Mouse (Mus musculus) megakaryocyte, embryonic 14.5 days (primary cell): Measurements from ENCODE around the gene Mpdz.

Experiments used
- FLI1 ChIP-seq: IDR thresholded peaks from 2 replicates; pipeline ENCODE4 v1.6.1; 2012; ENCODE audit warnings: low read length, inconsistent platforms, mixed read lengths
- GATA1 ChIP-seq: IDR thresholded peaks from 3 replicates; pipeline ENCODE4 v1.6.1; 2012; ENCODE audit warnings: mixed read lengths, low read length, inconsistent platforms, borderline replicate concordance

DNA sequence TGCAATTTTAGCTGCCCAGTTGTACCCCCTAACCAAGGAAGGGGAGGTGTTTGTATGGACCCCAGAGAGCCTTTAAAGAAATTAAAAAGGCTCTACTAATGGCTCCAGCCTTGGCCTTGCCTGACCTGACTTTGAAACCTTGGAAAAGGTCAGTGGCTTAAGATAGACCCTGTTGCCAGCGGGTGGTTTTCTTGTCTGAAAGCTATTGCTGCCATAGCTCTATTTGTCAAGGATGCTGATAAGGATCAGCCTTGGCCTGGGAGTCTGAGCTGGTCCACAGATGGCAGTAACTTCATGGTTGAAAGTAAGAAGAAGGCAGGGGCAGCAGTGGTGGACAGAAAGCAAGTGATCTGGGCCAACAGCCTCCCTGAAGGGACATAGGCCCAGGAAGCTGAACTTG, 16.3 kb upstream of the Mpdz start:
- TF ChIP-seq GATA1, result no peak
- no peak for TF ChIP-seq FLI1
